Mouse (Mus musculus): Measurements from ENCODE around the gene Inpp5b. TPM values are rescaled to one million over a fixed set of nuclear protein-coding genes. Genes with fewer than 3 reads are reported as not detected.

Gene Inpp5b
- polyA plus RNA-seq, 1 experiment: 2.5 TPM

DNA sequence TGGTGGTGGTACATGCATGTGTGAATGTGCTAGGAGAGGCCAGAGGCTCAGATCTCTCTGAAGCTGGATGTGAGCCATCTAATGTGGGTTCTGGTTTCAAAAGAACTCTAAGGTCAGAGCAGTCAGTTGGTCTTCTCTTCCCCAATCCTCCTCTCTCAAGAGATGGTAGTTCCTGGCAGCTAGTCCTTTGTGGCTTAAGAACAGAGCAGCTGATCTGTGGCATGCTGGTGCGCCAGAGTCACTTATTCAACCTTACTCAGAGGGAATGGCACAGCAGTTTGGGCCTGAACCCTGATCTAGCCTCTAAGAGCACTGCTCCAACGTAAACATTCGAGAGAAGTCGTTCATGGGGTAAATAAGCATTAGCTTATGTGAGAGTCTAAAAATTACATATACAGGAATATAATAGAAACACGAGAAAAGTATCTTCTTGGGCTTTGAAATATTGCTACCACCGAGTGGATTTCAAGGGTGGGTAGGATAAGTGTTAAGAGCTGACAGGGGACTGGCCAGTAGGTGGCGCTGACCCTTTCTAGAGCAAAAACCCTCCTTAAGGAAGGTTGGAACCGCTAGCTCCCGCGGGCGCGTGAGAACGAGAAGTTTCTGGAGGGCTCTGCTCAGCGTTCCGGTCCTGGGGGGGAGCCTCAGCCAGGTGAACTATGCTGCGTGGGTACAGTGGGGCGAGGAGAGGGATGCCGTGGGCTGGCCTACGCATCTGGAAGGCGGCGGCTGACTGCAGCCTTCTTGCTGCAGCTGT, 60.1 kb downstream of the Inpp5b start, which contains the start of gene Mtf1:
Mtf1 (plus strand) TSS at position 553 of the 757 bp plus-strand sequence.
- Histone ChIP-seq H3K4me1 (ENCODE audit: control insufficient read depth) (peaks cover 45% of the 10 kb centered on the region), H3K27me3 (ENCODE audit: control insufficient read depth) (no peaks in the 10 kb centered on the region), H3K36me3 (ENCODE audit: control insufficient read depth) (peaks cover 77% of the 10 kb centered on the region), H3K4me3 (replicated peaks) (peak within 1 kb of the TSS; percentile 84), H3K9me3 (ENCODE audit: control insufficient read depth, low read length) (no peaks in the 10 kb centered on the region)
- TF ChIP-seq TAL1 (IDR thresholded peaks at IDR 0.05; ENCODE audit: low read length): no peak

DNA sequence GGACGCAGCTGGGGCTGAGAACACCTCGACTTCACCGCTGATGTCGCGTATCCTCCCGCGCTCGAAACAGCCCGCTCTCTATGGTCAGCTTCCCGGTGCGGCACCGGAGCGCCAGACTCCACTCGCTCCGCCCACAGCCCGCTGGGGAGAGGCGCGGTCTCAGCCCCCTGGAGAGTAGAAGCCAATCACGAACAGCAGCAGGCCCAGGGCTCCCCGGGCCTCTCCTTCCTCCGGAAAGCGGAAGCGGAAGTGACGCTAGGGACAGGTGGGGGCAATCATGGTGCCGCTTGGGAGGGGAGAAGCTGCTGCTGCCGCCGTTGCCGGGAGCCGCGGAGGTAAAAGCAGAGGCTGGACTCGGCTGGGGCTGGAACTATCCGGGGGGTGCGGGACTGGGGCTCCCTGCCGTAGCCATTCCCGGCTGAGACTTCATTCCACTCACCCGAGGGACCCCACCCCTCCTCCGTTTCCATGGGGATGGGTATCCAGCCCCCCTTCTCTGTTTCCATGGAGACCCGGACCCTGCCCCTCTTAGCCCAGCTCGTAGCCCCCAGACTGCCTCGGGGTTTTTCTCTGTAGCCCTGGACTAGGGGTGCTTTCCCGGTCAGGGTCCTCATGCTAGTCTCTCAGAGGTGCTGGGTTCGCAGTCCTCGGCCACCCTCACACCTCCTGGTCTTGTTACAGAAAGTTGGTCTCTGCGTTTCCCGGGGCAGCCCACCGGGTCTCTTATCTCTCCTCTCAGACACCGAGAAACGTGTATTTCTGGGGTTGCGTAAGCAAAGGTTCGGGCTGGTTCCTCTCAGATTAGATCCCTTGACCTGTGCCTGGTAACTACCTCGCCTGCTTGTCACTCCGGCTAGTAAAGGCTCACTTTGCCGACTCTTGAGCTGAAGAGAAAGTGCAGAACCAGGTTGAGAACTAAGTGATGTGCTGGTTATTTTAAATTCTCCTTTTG, 60.9 kb downstream of the Inpp5b start:
- peak overlapping the region; percentile 84 for H3K4me3 ChIP-seq (replicated peaks)
- H3K4me1 ChIP-seq (ENCODE audit: control insufficient read depth): peaks cover 54% of the 10 kb centered on the region
- H3K9me3 ChIP-seq (ENCODE audit: control insufficient read depth, low read length): no peaks in the 10 kb centered on the region
- TF ChIP-seq GATA1 (IDR thresholded peaks at IDR 0.05; ENCODE audit: low read length) (no peak), TAL1 (IDR thresholded peaks at IDR 0.05; ENCODE audit: low read length) (peak; percentile 56)
- no peaks in the 10 kb centered on the region for H3K27me3 ChIP-seq (ENCODE audit: control insufficient read depth)
- H3K36me3 ChIP-seq (ENCODE audit: control insufficient read depth): peaks cover 77% of the 10 kb centered on the region

DNA sequence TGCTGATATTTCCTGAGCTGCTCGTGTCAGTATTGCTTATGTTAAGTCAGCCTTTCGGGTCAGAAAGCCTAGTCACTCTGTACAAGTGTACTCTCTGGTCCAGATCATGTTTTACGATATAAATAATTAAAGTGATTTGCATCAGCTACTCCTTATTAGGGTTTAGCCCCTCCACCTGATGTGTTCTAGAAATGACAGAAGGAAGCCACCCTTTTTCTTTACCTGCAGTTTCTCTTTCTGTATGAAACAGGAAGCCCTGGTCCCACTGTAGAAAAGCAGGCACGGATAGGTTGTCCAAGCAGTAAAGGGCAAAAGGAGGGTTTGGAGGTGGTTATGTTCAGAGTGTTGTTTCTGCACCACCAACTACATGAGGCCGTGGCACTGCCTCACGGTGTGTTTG, 61.8 kb downstream of the Inpp5b start:
- peak overlapping the region; percentile 84 for H3K4me3 ChIP-seq (replicated peaks)
- H3K27me3 ChIP-seq (ENCODE audit: control insufficient read depth): no peaks in the 10 kb centered on the region
- no peaks in the 10 kb centered on the region for H3K9me3 ChIP-seq (ENCODE audit: control insufficient read depth, low read length)
- peaks cover 77% of the 10 kb centered on the region for H3K36me3 ChIP-seq (ENCODE audit: control insufficient read depth)
- H3K4me1 ChIP-seq (ENCODE audit: control insufficient read depth): peaks cover 62% of the 10 kb centered on the region
- TF ChIP-seq GATA1 (IDR thresholded peaks at IDR 0.05; ENCODE audit: low read length) (no peak), TAL1 (IDR thresholded peaks at IDR 0.05; ENCODE audit: low read length) (no peak)

DNA sequence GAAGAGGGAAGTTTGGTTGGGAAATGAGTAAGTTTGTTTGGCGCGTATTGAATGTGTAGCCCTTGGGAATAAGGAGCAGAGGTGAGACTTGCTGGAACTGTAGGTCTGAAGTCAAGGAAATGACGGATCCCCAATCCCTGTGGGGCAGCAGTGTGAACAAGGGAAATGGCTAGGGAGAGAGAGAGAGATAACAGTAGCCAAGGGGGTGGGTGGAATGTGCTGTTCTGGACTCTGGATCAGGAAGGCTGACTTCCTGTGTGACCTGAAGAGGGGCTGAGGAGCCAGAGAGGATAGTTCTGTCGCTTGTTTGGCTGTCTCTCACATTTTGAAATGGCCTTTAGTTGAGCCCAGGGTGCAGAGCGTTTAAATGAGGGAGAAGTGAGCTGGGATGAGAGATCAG, 66.9 kb downstream of the Inpp5b start:
- Histone ChIP-seq H3K27me3 (ENCODE audit: control insufficient read depth) (no peaks in the 10 kb centered on the region), H3K4me3 (replicated peaks) (no peak overlapping the region), H3K36me3 (ENCODE audit: control insufficient read depth) (peaks cover 88% of the 10 kb centered on the region), H3K9me3 (ENCODE audit: control insufficient read depth, low read length) (no peaks in the 10 kb centered on the region), H3K4me1 (ENCODE audit: control insufficient read depth) (peaks cover 71% of the 10 kb centered on the region)
- no peak for TF ChIP-seq TAL1 (IDR thresholded peaks at IDR 0.05; ENCODE audit: low read length)
- TF ChIP-seq GATA1 (IDR thresholded peaks at IDR 0.05; ENCODE audit: low read length): no peak

DNA sequence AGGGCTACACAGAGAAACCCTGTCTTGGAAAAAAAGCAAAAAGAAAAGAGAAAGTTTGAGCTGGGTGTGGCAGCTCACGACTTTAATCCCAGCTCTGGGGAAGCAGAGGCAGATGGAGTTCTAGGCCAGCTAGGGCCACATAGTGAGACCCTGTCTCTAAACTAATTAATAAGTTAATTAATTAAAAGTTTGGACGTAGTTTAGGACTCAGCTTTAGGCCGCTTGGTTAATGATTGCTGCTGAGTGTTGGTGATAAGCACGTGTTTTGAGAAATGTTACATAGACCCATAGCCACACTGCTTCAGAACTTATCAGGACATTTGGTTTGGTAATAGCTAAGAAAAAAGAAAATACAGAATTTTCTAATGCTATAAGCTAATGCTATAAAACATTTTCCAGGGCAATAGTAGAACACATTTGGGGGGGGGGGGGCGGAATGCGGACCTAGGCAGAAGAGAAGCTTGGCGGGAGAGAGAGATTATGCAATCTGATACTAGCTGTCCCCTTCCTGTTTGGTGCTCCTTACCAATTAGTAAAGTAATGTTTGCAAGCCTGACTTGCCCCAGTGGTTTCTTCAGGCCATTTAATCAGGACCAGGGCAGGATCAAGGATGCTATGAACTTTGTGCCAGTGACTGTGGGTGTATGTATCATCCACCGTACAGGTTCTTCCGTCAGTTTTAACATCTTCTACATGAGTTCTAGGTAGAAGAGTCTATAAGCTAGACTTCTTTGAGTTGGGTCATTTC, 67.7 kb downstream of the Inpp5b start:
- no peaks in the 10 kb centered on the region for H3K9me3 ChIP-seq (ENCODE audit: control insufficient read depth, low read length)
- H3K36me3 ChIP-seq (ENCODE audit: control insufficient read depth): peaks cover 92% of the 10 kb centered on the region
- no peaks in the 10 kb centered on the region for H3K27me3 ChIP-seq (ENCODE audit: control insufficient read depth)
- peaks cover 63% of the 10 kb centered on the region for H3K4me1 ChIP-seq (ENCODE audit: control insufficient read depth)
- no peak for TF ChIP-seq GATA1 (IDR thresholded peaks at IDR 0.05; ENCODE audit: low read length)
- no peak for TF ChIP-seq TAL1 (IDR thresholded peaks at IDR 0.05; ENCODE audit: low read length)
- no peak overlapping the region for H3K4me3 ChIP-seq (replicated peaks)

DNA sequence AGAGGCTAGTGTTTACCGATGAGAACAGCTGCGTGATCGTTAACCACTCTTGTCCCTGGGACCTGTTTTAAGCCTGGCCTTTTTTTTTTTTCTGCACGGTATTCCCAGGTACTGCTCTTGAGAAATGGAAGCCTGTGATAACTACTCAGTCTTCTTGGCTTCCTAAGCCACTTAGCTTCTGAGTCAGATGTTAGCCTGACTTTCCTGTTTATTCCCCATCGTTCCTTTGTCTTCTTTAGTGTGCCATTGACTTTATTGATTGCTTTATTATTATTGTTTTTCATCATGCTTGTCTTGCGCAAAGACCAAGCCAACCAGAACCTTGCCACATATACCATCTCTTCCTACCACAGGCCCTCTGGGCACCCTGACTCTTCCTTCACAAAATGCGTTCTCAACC, 68.4 kb downstream of the Inpp5b start:
- Histone ChIP-seq H3K4me1 (ENCODE audit: control insufficient read depth) (peaks cover 55% of the 10 kb centered on the region), H3K4me3 (replicated peaks) (no peak overlapping the region), H3K36me3 (ENCODE audit: control insufficient read depth) (peaks cover 90% of the 10 kb centered on the region), H3K27me3 (ENCODE audit: control insufficient read depth) (no peaks in the 10 kb centered on the region), H3K9me3 (ENCODE audit: control insufficient read depth, low read length) (no peaks in the 10 kb centered on the region)
- TF ChIP-seq TAL1 (IDR thresholded peaks at IDR 0.05; ENCODE audit: low read length): no peak
- TF ChIP-seq GATA1 (IDR thresholded peaks at IDR 0.05; ENCODE audit: low read length): no peak

DNA sequence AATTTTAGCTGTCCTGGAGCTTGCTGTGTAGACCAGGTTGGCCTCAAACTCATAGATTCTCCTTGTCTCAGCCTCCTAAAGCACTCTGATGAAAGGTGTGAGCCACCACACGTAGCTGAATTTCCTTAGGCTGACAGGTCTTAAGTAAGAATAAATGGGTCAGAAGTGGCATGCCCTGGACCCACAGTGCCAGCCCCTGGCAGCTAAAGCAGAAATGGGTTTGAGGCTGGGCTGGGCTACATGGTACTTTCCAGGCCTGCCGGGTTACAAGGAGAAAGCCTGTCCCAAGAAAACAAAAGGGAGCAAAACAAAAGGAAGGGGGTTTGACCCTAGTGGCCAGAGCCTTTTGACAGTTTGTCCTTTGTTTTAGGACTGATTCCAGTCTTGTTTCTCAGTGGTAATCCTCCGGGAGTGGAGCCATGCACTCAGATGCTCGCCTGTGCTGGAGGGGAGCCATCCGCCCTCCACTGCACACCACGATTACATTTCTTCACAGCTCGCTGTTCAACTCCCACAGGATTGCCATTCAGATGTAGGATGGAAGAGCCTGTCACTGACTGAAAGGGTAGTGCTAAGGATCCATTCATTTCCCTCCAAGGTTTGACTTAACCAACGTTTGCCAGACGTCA, 69.8 kb downstream of the Inpp5b start:
- no peaks in the 10 kb centered on the region for H3K9me3 ChIP-seq (ENCODE audit: control insufficient read depth, low read length)
- TF ChIP-seq GATA1 (IDR thresholded peaks at IDR 0.05; ENCODE audit: low read length) (no peak), TAL1 (IDR thresholded peaks at IDR 0.05; ENCODE audit: low read length) (no peak)
- peaks cover 45% of the 10 kb centered on the region for H3K4me1 ChIP-seq (ENCODE audit: control insufficient read depth)
- no peaks in the 10 kb centered on the region for H3K27me3 ChIP-seq (ENCODE audit: control insufficient read depth)
- no peak overlapping the region for H3K4me3 ChIP-seq (replicated peaks)
- H3K36me3 ChIP-seq (ENCODE audit: control insufficient read depth): peaks cover 89% of the 10 kb centered on the region

DNA sequence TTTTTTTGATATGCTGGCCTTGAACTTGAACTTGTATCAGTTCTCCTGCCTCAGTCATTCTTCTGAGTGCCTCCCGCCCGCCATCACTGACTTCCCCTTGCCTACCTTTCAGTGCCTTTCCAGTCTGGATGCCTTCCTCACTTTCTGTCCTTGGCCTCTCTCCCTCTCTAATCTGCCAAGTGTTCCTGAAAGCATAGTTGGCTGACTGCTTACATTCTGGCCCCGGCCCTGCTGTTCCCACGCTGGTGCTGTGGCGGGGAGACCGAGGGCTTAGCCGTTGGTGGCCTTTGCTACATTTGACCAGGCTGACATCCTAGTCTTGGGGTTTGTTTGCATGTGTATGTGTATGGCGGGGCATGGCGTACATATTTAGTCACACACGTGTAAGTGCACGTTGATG, 74.3 kb downstream of the Inpp5b start:
- TF ChIP-seq GATA1 (IDR thresholded peaks at IDR 0.05; ENCODE audit: low read length) (no peak), TAL1 (IDR thresholded peaks at IDR 0.05; ENCODE audit: low read length) (no peak)
- Histone ChIP-seq H3K27me3 (ENCODE audit: control insufficient read depth) (no peaks in the 10 kb centered on the region), H3K36me3 (ENCODE audit: control insufficient read depth) (peaks cover 88% of the 10 kb centered on the region), H3K4me1 (ENCODE audit: control insufficient read depth) (peaks cover 27% of the 10 kb centered on the region), H3K9me3 (ENCODE audit: control insufficient read depth, low read length) (no peaks in the 10 kb centered on the region), H3K4me3 (replicated peaks) (no peak overlapping the region)
